Mouse (Mus musculus) fat pad, adult 2 months (tissue): ENCODE data around the gene Cdca5.

ENCODE experiments used
- DNase-seq: peaks from one replicate; pipeline ENCODE4 v3.0.0-alpha.2; 2011; ENCODE audit warnings: low read depth, low spot score; ENCODE audit errors: extremely low read depth

The Cdca5 gene

GRCm38 (mm10) chr19:6140374-6140677, 55.5 kb downstream of the Cdca5 start:
- no peak for DNase-seq

DNA sequence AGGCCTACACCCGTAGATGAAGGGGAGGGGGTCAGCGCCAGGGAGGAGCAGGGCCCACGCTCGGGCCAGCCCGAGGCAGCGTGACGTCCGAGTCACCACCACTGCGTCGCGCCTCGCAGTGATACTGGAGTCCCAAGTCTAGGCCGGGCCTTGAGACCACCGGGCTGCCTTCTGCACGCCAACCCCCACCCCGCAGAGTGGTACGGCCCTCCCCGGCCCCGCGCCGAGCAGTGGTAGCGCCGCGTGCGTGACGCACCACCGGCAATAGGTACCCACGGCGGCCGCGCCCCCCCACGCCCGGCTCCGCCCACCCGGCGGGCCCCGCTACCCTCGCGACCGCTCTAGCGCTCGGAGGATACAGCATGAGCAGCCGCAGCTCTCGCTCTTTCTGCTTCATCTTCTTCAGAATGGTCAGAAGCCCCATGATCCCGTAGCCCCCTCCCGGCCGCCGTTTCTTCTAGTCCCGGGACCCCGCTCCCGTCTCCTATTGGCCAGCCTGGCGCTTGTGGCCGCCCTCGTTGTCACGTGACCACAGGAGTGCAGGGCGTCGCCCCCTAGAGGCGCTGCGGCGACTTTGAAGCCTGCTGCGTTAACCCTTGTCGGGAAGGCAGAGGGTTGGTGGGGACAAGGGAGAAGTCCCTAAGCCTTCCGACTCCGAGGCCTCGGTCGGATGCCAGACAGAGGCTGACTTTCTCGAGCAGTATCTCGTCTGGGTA, 56.1 kb downstream of the Cdca5 start, which contains the start of gene Batf2:
Batf2 (plus strand) TSS at position 306 of the 716 bp plus-strand sequence.
- no peak for DNase-seq

GRCm38 (mm10) chr19:6141394-6141749, 56.6 kb downstream of the Cdca5 start, which contains the start of gene Arl2:
TSS of gene Arl2 (minus strand) at chr19:6141548.
- no peak for DNase-seq
